ENCODE assay signal across 12 mouse cellular contexts in genomic region chr7:145219420-145219831, GRCm38 (mm10). TPM values are rescaled to one million over a fixed set of nuclear protein-coding genes. Genes with fewer than 3 reads are reported as not detected.
DNase-seq lines count a peak whose midpoint lies in the region; ATAC-seq lines count a peak whose summit lies in the region.
"Had no signal": no experiment of that assay in that cellular context is flagged by ENCODE, and none has a peak within 500 bp of the region (broad histone marks: within the 10 kb centered on the region; RNA-seq: fewer than 3 reads in every experiment).

No protein-coding gene starts in this region.

- ATAC-seq in forebrain, embryonic 13.5 days: no peak
- ATAC-seq in hindbrain, embryonic 12.5 days (ENCODE audit: low FRiP score): no peak
- ATAC-seq in kidney, embryonic 14.5 days (ENCODE audit: low FRiP score, low TSS enrichment): no peak
- ATAC-seq in frontal cortex, adult (ENCODE audit: low TSS enrichment): no peak
- ATAC-seq: liver, postnatal 0 days; midbrain, embryonic 13.5 days had no signal

- H3K27me3 ChIP-seq in forebrain, embryonic 10.5 days (ENCODE audit: poor library complexity, severe bottlenecking): 0 out of 2 replicates have a peak, but pooled peaks cover under 1% of the 10 kb centered on the region
- H3K27me3 ChIP-seq in forebrain, embryonic 13.5 days: no peaks in the 10 kb centered on the region
- no peaks in the 10 kb centered on the region; the same call in 1 of the 2 replicates for H3K27me3 ChIP-seq in hindbrain, embryonic 10.5 days (ENCODE audit: insufficient read depth, poor library complexity, severe bottlenecking)
- peaks cover 2% of the 10 kb centered on the region; the same call in 1 of the 2 replicates for H3K27me3 ChIP-seq in hindbrain, embryonic 12.5 days
- no peaks in the 10 kb centered on the region for H3K27me3 ChIP-seq in kidney, embryonic 14.5 days (ENCODE audit: control insufficient read depth, insufficient read depth, low read length)

- H3K27ac ChIP-seq in forebrain, embryonic 10.5 days: peak overlapping the region; percentile 42
- no peak overlapping the region for H3K27ac ChIP-seq in forebrain, embryonic 13.5 days
- H3K27ac ChIP-seq in hindbrain, embryonic 10.5 days: peak overlapping the region; percentile 6; the same call in 1 of the 2 replicates
- H3K27ac ChIP-seq in hindbrain, embryonic 12.5 days: no peak overlapping the region
- H3K27ac ChIP-seq in kidney, embryonic 14.5 days (ENCODE audit: low read depth, low read length): no peak overlapping the region
- H3K27ac ChIP-seq: layer of hippocampus, adult 2 months; midbrain, embryonic 13.5 days had no signal

- no peak for DNase-seq in forebrain, embryonic 10.5 days (ENCODE audit: extremely low spot score, low spot score)
- DNase-seq in hindbrain, embryonic 10.5 days (ENCODE audit: low spot score): no peak
- peak; percentile 42 to 56 for DNase-seq in kidney, postnatal 36 days
- peak; percentile 97 for DNase-seq in 3134 (ENCODE audit: extremely low read depth, insufficient read length, low spot score)
- DNase-seq: liver, postnatal 0 days had no signal

- H3K36me3 ChIP-seq in forebrain, embryonic 10.5 days (replicated peaks): no peaks in the 10 kb centered on the region
- no peaks in the 10 kb centered on the region for H3K36me3 ChIP-seq in forebrain, embryonic 13.5 days (ENCODE audit: poor library complexity, severe bottlenecking)
- H3K36me3 ChIP-seq in hindbrain, embryonic 10.5 days: no peaks in the 10 kb centered on the region
- H3K36me3 ChIP-seq in hindbrain, embryonic 12.5 days: no peaks in the 10 kb centered on the region
- H3K36me3 ChIP-seq in kidney, embryonic 14.5 days (ENCODE audit: control insufficient read depth, insufficient read depth, low read length): no peaks in the 10 kb centered on the region
- H3K36me3 ChIP-seq: midbrain, embryonic 13.5 days had no signal

- H3K9me3 ChIP-seq in forebrain, embryonic 10.5 days: no peaks in the 10 kb centered on the region
- no peaks in the 10 kb centered on the region for H3K9me3 ChIP-seq in forebrain, embryonic 13.5 days (replicated peaks)
- 0 out of 2 replicates have a peak, but pooled peaks cover 4% of the 10 kb centered on the region for H3K9me3 ChIP-seq in hindbrain, embryonic 10.5 days
- no peaks in the 10 kb centered on the region for H3K9me3 ChIP-seq in hindbrain, embryonic 12.5 days (replicated peaks)
- H3K9me3 ChIP-seq in kidney, embryonic 14.5 days (ENCODE audit: control insufficient read depth, low read length): no peaks in the 10 kb centered on the region
- H3K9me3 ChIP-seq: midbrain, embryonic 13.5 days had no signal

- H3K4me2 ChIP-seq in forebrain, embryonic 13.5 days: no peak overlapping the region
- no peak overlapping the region for H3K4me2 ChIP-seq in hindbrain, embryonic 12.5 days (replicated peaks)
- H3K4me2 ChIP-seq in kidney, embryonic 14.5 days (replicated peaks; ENCODE audit: low read depth, low read length): no peak overlapping the region
- H3K4me2 ChIP-seq: midbrain, embryonic 13.5 days had no signal

- no peak overlapping the region for H3K4me3 ChIP-seq in forebrain, embryonic 10.5 days
- no peak overlapping the region for H3K4me3 ChIP-seq in forebrain, embryonic 13.5 days
- no peak overlapping the region for H3K4me3 ChIP-seq in hindbrain, embryonic 10.5 days
- no peak overlapping the region for H3K4me3 ChIP-seq in hindbrain, embryonic 12.5 days
- H3K4me3 ChIP-seq in kidney, embryonic 14.5 days (ENCODE audit: low read length): no peak overlapping the region
- H3K4me3 ChIP-seq: layer of hippocampus, adult 2 months; midbrain, embryonic 13.5 days had no signal

- WGBS in forebrain, embryonic 10.5 days: 91% methylated on average over 9 of the region's 9 CpGs
- 84% methylated on average over 9 of the region's 9 CpGs for WGBS in forebrain, embryonic 13.5 days
- 89% methylated on average over 9 of the region's 9 CpGs for WGBS in hindbrain, embryonic 10.5 days
- 88% methylated on average over 9 of the region's 9 CpGs for WGBS in hindbrain, embryonic 12.5 days
- WGBS in kidney, embryonic 14.5 days: 83% methylated on average over 9 of the region's 9 CpGs

- H3K9ac ChIP-seq in forebrain, embryonic 13.5 days: no peak overlapping the region
- H3K9ac ChIP-seq in hindbrain, embryonic 12.5 days: no peak overlapping the region
- H3K9ac ChIP-seq in kidney, embryonic 14.5 days (ENCODE audit: low read depth, low read length): no peak overlapping the region
- H3K9ac ChIP-seq: liver, postnatal 0 days; midbrain, embryonic 13.5 days had no signal

- H3K4me1 ChIP-seq in forebrain, embryonic 10.5 days: peaks cover 31% of the 10 kb centered on the region
- H3K4me1 ChIP-seq in forebrain, embryonic 13.5 days: peaks cover 5% of the 10 kb centered on the region; the same call in 1 of the 2 replicates
- peaks cover 36% of the 10 kb centered on the region for H3K4me1 ChIP-seq in hindbrain, embryonic 10.5 days (replicated peaks)
- H3K4me1 ChIP-seq in hindbrain, embryonic 12.5 days: peaks cover 12% of the 10 kb centered on the region
- H3K4me1 ChIP-seq in kidney, embryonic 14.5 days (ENCODE audit: control insufficient read depth, insufficient read depth, low read length): peaks cover 10% of the 10 kb centered on the region

RNA-seq across cellular contexts. Expression of gene 1810010D01Rik, which starts 11.5 kb away (rescaled TPM):
- polyA plus RNA-seq in forebrain, embryonic 10.5 days (2016; fragmentation: Nextera tagmentation; extraction: Ambion mirVana): 0.16 and 0.31 TPM in 2 replicates
- polyA plus RNA-seq in forebrain, embryonic 13.5 days (2015; fragmentation: Nextera tagmentation; extraction: Ambion mirVana): 0.28 and 0.49 TPM in 2 replicates
- polyA plus RNA-seq in hindbrain, embryonic 10.5 days (2016; fragmentation: Nextera tagmentation; extraction: Ambion mirVana): 0.19 and 0.37 TPM in 2 replicates
- 0.35 TPM in 1 of 2 replicates, not detected in the other for polyA plus RNA-seq in hindbrain, embryonic 12.5 days (2016; fragmentation: Nextera tagmentation; extraction: Ambion mirVana)
- 0.46 TPM in 1 of 2 replicates, not detected in the other for polyA plus RNA-seq in kidney, embryonic 14.5 days (2014; fragmentation: Nextera tagmentation; extraction: Ambion mirVana)
- polyA plus RNA-seq: heart, embryonic 14.5 days; liver, postnatal 0 days had no signal

Comparison
In these comparisons a context has a peak if more than half of its experiments do, and no peak if none do; other contexts are left out.
1. H3K27ac ChIP-seq: peak in forebrain, embryonic 10.5 days (single experiment) and hindbrain, embryonic 10.5 days (single experiment); none in forebrain, embryonic 13.5 days (single experiment), hindbrain, embryonic 12.5 days (single experiment) and kidney, embryonic 14.5 days (single experiment).
2. DNase-seq: peak in kidney, postnatal 36 days (2 of 2) and 3134 (single experiment); none in forebrain, embryonic 10.5 days (single experiment) and hindbrain, embryonic 10.5 days (single experiment).